Mouse (Mus musculus): Measurements from ENCODE around the gene Pml. TPM values are rescaled to one million over a fixed set of nuclear protein-coding genes. Genes with fewer than 3 reads are reported as not detected.

Pml gene
- total RNA-seq, 2 experiments from 2014 or later = 13.0 to 18.2 TPM

DNA sequence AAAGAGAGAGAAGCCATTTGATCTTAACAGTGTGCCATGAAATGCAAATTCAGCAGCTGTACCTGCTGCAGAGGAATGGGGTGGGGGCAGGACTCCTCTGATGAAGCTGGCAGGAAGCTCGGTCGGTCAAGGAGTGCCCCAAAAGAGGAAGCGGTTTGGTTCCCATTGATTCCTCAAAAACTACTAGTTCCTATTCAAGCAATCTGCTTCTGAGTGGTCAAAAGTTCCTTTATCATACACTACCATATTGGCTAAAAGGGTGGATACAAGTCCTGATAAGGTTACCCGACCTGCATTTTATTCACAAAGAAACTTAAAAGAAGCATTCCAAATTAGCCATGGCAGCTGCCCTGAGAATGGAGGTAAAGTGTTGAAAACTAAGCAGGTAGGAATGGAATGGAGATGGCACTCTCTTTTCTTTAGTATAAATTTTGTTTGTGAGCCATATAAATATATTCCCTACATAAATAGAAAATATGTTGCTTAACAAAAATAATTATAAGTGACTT lies 3.4 kb downstream of the Pml start:
- intact Hi-C loops (cut with DNase I) = no loop called here
- no peak for DNase-seq (ENCODE audit: low spot score in 2 of 2)

- DNase-seq (ENCODE audit: low spot score in 2 of 2) = no peak
- intact Hi-C loops (cut with DNase I) = no loop called here
These were observed 5.9 kb downstream of the Pml start for GRCm38 (mm10) chr9:58243696-58244095.

DNA sequence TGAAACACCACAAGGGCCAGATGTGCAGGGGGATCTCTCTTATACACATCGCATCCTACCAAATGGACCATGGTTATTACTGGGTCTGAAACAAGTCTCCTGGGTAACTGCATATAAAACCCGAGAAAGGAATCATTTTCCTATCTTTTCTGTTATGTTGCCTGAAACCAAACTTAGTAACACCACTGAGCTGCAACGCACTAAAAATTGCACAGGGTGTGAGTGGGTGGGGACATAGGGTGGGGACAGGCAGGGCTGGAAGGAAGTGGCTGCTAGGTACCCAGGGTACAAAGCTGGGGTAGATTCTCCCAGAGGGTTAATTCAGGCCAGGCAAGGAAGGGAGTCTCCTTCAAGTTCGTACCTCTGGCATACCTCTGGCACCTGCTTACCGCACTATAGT lies 6.9 kb downstream of the Pml start:
- intact Hi-C loops (cut with DNase I) = no loop called here
- DNase-seq (ENCODE audit: low spot score in 2 of 2) = peak in 1 of 2 experiments; percentile 74

- DNase-seq (ENCODE audit: low spot score in 2 of 2) = no peak
- intact Hi-C loops (cut with DNase I) = no loop called here
These were observed 7.7 kb downstream of the Pml start for GRCm38 (mm10) chr9:58241780-58242485.

GRCm38 (mm10) chr9:58234502-58235015 lies 15.0 kb downstream of the Pml start:
- intact Hi-C loops (cut with DNase I) = no loop called here
- DNase-seq (ENCODE audit: low spot score in 2 of 2) = no peak

GRCm38 (mm10) chr9:58232374-58232773 lies 17.2 kb downstream of the Pml start:
- DNase-seq (ENCODE audit: low spot score in 2 of 2) = no peak
- intact Hi-C loops (cut with DNase I) = no loop called here

DNA sequence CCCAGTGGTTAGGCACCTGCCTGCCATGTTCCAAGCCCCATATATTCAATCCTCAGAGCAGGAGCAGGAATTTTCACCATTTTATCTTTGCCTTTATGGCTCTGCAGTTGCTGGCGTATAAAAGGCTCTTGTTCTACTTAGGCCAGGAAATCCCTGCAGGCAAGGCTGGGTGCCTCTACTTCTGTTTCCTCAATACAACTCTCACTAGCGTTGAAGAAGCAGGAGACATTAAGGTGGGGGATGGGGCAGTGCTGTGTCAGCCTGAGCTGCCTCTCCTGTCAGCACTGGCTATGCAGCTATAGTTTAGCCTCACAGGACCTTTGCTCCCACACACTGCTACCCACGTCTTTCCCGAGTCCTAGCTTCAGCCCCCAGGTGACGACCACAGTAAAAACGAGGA lies 17.8 kb downstream of the Pml start:
- DNase-seq (ENCODE audit: low spot score in 2 of 2) = no peak
- intact Hi-C loops (cut with DNase I) = no loop called here

- intact Hi-C loops (cut with DNase I) = no loop called here
- DNase-seq (ENCODE audit: low spot score in 2 of 2) = no peak
These were observed 20.7 kb downstream of the Pml start for GRCm38 (mm10) chr9:58228777-58229466.

- intact Hi-C loops (cut with DNase I) = loop anchor here (1.0 to 2.0 kb wide), 2 partner anchors 45 to 55 kb away; no protein-coding TSS in a partner anchor
- DNase-seq (ENCODE audit: low spot score in 2 of 2) = peak; percentile 28 to 62
These were observed 23.4 kb downstream of the Pml start for GRCm38 (mm10) chr9:58225915-58226913.

DNA sequence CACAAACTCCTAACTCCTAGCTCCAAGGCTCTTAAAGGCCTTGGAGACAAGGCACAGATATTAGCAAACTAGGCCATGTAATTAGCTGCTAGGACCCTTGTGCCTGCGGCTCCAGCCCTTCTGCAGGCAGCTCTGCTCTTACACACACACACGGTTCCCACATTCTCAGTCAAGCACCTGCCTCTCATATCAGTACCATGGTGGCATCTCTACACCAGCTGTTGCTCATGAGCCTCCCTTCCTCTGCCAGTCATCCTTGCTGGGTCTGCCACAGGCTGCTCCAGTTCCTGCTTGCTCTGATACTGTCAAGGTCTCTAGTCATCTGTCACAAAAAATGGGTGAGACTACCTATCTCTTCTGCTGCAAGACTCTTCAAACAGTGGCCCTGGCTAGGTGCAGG lies 25.2 kb downstream of the Pml start:
- intact Hi-C loops (cut with DNase I) = no loop called here
- DNase-seq (ENCODE audit: low spot score in 2 of 2) = no peak

DNA sequence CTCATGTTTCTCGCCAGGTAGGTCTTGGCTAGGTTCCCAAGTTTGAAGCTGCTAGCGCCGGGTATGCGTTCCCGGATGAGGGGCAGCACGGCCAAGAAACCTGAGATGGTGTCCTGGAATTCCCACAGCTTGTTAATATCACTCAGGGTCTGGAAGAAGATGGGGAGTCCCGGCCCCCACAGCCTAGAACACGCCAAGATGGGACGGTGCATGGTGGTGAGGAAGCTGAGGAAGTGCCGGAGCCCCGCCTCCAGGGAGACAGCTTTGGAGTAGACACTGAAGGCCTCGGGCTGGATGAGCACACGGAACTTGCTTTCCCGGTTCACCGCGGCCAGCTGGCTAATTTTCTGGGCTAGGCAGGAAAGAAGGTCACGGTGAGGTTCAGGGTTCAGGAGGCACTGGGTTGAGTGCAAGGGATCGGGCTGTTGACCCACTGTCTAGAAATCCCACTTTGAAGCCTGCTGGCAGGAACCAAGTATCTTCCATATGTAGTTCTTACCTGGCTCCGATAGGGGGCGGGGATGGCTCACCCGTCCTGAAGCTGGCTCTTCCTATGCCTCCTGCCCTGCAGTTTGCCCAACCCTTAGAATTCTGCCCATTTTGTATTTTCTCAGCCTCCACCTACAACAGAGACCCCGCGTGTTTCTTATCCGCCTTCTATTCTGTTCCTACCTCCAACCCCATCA lies 29.2 kb downstream of the Pml start:
- intact Hi-C loops (cut with DNase I) = no loop called here
- peak; percentile 27 to 52 for DNase-seq (ENCODE audit: low spot score in 2 of 2)

GRCm38 (mm10) chr9:58218539-58218938 lies 31.0 kb downstream of the Pml start:
- intact Hi-C loops (cut with DNase I) = no loop called here
- DNase-seq (ENCODE audit: low spot score in 2 of 2) = no peak

DNA sequence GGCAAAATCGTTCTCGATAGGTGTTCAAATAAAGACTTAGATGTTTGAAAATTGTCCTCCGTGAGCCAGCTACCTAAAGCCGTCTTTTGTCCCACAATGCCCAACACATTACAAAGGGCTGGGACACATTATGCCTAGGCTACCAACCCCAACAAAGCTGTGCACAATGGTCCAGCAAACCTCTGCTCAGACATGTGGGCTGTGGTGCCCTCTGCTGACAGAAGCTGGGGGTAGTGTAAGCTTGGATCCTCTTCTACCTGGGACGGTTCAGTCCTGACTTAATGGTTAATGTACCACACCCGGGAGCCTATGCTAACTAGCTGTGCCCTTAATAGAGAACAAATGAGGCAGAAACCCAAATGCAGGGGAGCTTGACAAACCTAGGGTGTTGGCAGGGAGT lies 33.2 kb downstream of the Pml start:
- intact Hi-C loops (cut with DNase I) = no loop called here
- peak in 1 of 2 experiments; percentile 52 for DNase-seq (ENCODE audit: low spot score in 2 of 2)

- intact Hi-C loops (cut with DNase I) = no loop called here
- DNase-seq (ENCODE audit: low spot score in 2 of 2) = no peak
These were observed 34.9 kb downstream of the Pml start for GRCm38 (mm10) chr9:58214519-58215180.

GRCm38 (mm10) chr9:58213865-58214264 lies 35.7 kb downstream of the Pml start:
- intact Hi-C loops (cut with DNase I) = no loop called here
- no peak for DNase-seq (ENCODE audit: low spot score in 2 of 2)

DNA sequence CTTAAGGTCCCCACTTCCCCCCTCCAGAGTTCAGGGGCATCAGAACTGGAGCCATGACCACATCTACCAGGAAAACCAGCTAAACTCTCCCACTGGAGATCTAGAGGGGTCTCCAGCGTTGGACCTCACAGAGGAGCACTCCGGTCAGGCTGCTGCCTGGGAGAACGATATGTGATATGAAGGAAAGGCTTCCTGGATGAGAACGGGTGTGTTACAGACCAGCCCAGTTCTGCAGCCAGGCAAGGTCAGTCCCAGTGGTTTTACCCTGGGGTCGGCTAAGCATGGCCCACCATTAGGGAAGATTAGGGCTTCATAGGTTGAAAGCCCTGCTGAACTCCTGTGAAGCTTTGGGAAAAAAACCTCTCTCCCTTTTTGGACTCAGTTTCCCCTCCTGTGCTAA lies 36.2 kb downstream of the Pml start:
- no peak for DNase-seq (ENCODE audit: low spot score in 2 of 2)
- intact Hi-C loops (cut with DNase I) = no loop called here

- DNase-seq (ENCODE audit: low spot score in 2 of 2) = no peak
- intact Hi-C loops (cut with DNase I) = no loop called here
These were observed 39.3 kb downstream of the Pml start for GRCm38 (mm10) chr9:58210304-58210627.

DNA sequence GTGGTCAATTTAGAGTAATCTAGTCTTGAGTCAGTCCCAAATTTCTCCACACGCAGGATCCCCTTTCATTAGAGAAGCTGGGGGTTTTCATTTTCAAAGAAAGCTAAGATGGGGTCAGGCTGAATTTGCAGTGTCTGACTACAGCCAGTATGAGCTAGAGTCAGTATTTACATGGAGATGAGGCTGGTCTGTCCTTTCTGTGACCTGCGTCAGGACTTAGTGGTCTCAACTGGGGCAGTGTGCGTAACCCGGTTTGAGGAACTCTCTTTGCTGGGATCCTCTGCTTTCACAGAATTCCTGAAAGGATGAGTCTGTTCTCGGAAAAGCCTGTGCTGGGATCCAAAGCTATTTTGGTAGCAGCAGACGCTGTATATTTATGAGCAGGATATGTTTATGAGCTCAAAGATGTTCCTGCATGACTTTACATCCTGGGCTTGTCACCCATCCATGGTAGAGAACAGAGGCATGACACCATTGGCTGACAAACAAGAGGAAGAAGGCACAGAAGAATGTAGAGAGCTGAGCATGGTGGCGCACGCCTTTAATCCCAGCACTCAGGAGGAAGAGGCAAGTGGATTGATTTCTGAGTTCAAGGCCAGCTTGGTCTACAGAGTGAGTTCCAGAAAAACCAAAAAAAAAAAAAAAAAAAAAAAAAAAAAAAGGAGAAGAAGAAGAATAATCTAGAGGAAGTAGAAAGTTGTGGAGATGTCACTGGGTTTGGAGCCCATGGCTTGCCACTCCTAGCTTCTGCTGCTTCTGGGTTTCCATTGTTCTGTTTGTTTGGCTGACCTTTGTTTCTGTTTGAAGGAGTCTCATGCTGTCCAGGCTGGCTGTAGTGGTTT lies 39.9 kb downstream of the Pml start:
- intact Hi-C loops (cut with DNase I) = loop anchor here (10.0 kb wide), 1 partner anchor 275 kb away; no protein-coding TSS in a partner anchor
- DNase-seq (ENCODE audit: low spot score in 2 of 2) = peak in 1 of 2 experiments; percentile 79

Measured in left cerebral cortex, postnatal 25 days (tissue).